Mouse (Mus musculus) left cerebral cortex, postnatal 25 days (tissue): ENCODE measurements around the gene Sertad1. TPM values are rescaled to one million over a fixed set of nuclear protein-coding genes. Genes with fewer than 3 reads are reported as not detected.
"Not testable (repeated sequence)": the region's sequence is repeated elsewhere in the genome, so short reads cannot be mapped to it uniquely, and the experiment has no call there.

Source experiments
- DNase-seq, 2 experiments: peaks; one replicate each; pipeline ENCODE4 v3.0.0; 2022; ENCODE audit warnings: low spot score in 2 of 2, mixed read lengths in 1 of 2
- intact Hi-C: fragments of 180-260 bp; cut with DNase I; formaldehyde crosslinking; loops from one replicate; pipeline ENCODE4 v1.15.1; 2025
- total RNA-seq, 2 experiments: library from RNA; stranded (reverse); gene quantifications; 2 replicates each; pipeline ENCODE4 v1.2.3; 2021

The Sertad1 gene
- total RNA-seq, 2 experiments from 2014 or later = 16.1 to 16.8 TPM

GRCm38 (mm10) chr7:27491856-27492255 is 5.1 kb downstream of the Sertad1 start:
- intact Hi-C loops = no loop called here
- DNase-seq = no peak

DNA sequence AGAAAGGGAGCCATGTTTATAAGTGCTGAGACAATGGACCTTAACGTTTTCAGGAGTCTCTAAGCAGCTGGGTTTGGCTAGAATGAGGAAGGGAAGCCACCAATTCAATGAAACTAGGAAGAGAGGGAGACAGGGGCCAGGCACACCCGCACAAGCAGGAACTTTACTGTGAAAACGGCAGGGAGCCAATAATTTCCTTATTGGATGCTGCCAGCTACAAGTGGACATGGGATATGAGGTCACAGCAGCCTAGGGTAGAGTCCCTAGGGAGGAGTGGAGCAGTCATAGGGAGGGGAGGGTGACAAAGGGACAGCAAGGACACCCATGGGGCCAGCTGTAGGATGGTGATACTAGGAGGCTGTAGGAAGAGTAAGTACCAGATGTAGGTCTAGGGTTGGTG is 6.3 kb downstream of the Sertad1 start:
- intact Hi-C loops = no loop called here
- no peak for DNase-seq

DNA sequence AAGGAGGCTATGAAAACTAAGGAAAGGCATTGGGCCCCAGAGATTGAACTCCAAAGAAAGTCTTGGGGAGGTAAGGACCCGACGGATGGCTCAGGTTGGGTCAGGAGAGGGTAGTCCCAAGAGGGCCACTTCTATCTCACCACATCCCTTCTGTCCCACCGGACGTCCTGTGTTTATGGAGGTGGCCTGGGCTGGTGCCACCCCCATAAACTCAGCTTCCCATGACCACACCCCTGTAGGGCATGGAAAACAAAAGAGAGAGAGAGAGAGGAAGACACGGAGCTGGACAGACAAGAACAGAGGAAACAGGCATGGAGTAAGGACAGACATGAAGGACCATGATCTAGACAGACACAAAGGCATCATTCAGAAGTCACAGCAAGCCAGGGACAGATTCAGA is 6.7 kb downstream of the Sertad1 start:
- intact Hi-C loops = no loop called here

DNA sequence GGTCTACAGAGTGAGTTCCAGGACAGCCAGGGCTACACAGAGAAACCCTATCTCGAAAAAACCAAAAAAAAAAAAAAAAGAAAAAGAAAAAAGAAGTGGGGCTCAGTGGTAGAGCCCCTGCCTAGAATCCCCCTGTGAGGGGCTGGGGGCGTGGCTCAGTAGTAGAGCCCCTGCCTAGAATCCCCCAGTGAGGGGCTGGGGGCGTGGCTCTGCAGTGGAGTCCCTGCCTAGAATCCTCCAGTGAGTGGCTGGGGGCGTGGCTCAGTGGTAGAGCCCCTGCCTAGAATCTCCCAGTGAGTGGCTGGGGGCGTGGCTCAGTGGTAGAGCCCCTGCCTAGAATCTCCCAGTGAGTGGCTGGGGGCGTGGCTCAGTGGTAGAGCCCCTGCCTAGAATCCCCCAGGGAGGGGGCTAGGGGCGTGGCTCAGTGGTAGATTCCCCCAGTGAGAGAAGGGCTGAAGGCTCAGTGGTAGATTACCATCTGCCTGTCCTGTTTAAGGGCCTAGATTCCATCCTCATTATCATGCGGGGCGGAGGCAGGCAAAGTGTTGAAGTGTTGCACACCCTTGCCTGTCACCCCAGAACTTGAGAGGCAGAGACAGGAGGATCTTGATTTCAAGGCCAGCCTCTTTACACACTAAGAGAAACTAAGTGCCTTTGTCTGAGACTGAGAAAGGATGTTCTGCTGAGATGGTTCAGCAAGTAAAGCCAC is 8.1 kb downstream of the Sertad1 start:
- DNase-seq, intact Hi-C loops: not testable (repeated sequence)

More for the DNA sequence above, 6.7 kb downstream of the Sertad1 start:
- no peak for DNase-seq

- intact Hi-C loops = no loop called here
- DNase-seq = no peak
Observed at GRCm38 (mm10) chr7:27499036-27499435, 12.3 kb downstream of the Sertad1 start, which contains the start of gene Prx. TSS of gene Prx (plus strand) at chr7:27499324.

DNA sequence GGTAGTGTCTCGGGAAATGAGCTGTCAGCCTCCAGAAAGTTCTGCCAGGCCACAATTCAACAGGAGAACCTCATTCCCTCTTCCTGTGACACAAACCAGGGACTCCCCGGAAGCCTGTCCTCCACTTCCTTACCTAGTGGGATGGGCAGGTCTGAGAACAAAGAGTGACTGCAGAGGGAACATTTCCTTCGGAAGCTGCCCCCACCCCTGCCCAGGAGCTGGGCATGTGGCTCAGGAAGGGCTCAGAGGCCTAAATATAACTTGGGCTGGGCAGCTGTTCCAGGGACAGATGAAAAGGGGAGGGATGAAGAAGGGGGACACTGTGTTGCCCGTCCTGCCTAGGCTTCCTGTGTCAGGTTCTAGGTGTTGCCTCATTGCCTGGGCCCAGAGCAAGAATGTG is 14.9 kb downstream of the Sertad1 start:
- DNase-seq = no peak
- intact Hi-C loops = no loop called here

- intact Hi-C loops = loop anchor here (5.0 kb wide), 1 partner anchor 170 kb away; the partner anchor contains the start of gene Ltbp4
- DNase-seq = no peak
Observed at GRCm38 (mm10) chr7:27506765-27507370, 20.2 kb downstream of the Sertad1 start.

DNA sequence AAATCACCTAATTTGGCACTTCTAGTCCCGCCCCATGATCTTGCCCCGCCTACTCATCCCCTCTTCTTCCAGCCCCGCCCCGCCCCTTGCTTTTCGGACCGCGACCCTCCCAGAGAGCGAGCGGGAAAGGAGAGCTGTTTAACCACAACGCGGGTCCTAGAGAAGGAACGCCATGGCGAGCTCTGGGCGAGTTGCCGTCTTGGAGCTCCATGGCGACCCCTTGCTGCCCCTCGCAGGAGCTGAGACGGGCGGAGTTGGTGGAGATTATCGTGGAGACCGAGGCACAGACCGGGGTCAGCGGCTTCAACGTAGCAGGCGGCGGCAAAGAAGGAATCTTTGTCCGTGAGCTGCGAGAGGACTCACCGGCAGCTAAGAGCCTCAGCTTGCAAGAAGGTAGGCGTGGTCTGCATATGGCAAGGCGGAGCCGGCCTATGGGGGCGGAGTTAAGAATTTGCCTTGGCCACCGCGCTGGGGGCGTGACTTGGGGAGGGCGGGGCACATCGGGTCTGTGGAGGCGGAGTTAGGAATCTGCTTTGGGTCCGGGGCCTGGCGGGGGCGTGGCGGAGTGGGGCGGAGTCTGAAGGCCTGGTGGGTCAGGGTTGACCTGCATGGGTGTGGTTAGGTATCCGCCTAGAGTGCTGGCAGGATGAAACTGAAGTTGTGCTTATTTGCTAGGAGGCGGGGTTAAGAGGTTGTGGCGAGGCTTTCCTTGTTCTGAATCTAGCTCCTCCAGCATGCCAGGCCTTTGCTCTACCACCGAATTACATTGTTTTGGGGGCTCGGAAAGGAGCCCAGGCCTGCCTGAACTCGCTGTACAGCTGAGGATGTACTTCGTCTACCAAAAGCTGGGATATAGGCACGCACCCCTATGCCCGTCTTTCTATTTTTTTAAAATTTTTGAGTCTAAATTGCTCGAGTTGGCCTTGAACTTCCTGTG is 21.3 kb downstream of the Sertad1 start:
- intact Hi-C loops = loop anchor here (5.0 kb wide), 1 partner anchor 171 kb away; the partner anchor contains the start of gene Ltbp4
- peak; percentile 85 to 95 for DNase-seq

GRCm38 (mm10) chr7:27508648-27509005 is 21.9 kb downstream of the Sertad1 start:
- peak in 1 of 2 experiments; percentile 62 for DNase-seq
- intact Hi-C loops = loop anchor here (5.0 kb wide), 1 partner anchor 171 kb away; the partner anchor contains the start of gene Ltbp4

DNA sequence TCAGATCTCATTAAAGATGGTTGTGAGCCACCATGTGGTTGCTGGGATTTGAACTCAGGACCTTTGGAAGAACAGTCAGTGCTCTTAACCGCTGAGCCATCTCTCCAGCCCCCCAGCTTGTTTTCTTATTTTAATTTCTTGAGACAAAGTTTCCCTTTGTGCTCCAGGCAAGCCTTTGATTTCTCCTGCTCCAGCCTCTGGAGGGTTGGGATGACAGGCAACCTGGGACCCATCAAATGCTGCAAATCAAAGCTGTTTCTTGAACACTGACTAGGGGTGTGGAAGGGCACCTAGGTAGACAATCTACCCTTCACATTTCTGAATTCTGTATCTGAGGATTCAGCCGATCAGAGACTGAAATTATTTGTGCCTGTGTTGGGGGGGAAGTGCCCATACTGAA is 24.1 kb downstream of the Sertad1 start:
- intact Hi-C loops = no loop called here
- DNase-seq = no peak

GRCm38 (mm10) chr7:27514961-27515360 is 28.3 kb downstream of the Sertad1 start:
- intact Hi-C loops = no loop called here

GRCm38 (mm10) chr7:27518314-27518713 is 31.6 kb downstream of the Sertad1 start:
- DNase-seq = no peak
- intact Hi-C loops = no loop called here

More at GRCm38 (mm10) chr7:27514961-27515360, 28.3 kb downstream of the Sertad1 start:
- DNase-seq = no peak

- intact Hi-C loops = no loop called here
- no peak for DNase-seq
Observed at GRCm38 (mm10) chr7:27520104-27520503, 33.4 kb downstream of the Sertad1 start.

- intact Hi-C loops = no loop called here
- no peak for DNase-seq
Observed at GRCm38 (mm10) chr7:27520599-27520998, 33.9 kb downstream of the Sertad1 start.

DNA sequence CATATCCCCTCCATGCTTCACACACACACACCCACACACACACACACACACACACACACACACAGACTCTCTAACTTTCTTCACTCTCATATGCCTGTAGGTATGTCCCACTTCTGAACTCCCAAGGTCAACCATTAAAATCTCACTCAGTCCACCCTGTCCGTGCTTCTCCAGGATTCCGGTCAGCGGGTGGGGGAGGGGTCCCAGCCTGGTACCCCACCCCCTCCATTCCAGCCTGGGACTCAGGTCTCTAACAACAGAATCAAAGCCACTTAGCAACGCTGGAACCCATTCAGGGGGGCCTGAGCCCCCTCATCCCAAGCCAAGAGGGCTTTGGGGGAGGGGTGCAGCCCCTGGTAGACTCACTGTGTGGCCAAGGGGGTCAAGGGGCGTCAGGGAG is 36.3 kb downstream of the Sertad1 start, which contains the start of gene Hipk4:
Hipk4 (plus strand) TSS at position 301 of the 400 bp plus-strand sequence.
- no peak for DNase-seq
- intact Hi-C loops = no loop called here

- intact Hi-C loops = no loop called here
Observed at GRCm38 (mm10) chr7:27523805-27524204, 37.1 kb downstream of the Sertad1 start.

GRCm38 (mm10) chr7:27526039-27526827 is 39.5 kb downstream of the Sertad1 start:
- intact Hi-C loops = loop anchor here (5.0 kb wide), 1 partner anchor 189 kb away; the partner anchor contains the start of gene Ltbp4
- DNase-seq = peak; percentile 80 to 85

More at GRCm38 (mm10) chr7:27523805-27524204, 37.1 kb downstream of the Sertad1 start:
- DNase-seq = no peak

DNA sequence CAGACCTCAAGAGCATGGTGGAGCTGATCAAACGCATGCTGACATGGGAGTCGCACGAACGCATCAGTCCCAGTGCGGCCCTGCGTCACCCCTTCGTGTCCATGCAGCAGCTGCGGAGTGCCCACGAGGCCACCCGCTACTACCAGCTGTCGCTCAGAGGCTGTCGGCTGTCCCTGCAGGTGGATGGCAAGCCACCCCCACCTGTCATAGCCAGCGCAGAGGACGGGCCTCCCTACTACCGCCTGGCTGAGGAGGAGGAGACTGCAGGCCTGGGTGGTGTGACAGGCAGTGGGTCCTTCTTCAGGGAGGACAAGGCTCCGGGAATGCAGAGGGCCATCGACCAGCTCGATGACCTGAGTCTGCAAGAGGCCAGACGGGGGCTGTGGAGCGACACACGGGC is 42.4 kb downstream of the Sertad1 start:
- intact Hi-C loops = loop anchor here (5.0 kb wide), 1 partner anchor 192 kb away; the partner anchor contains the start of gene Ltbp4
- DNase-seq = no peak

- no peak for DNase-seq
- intact Hi-C loops = no loop called here
Observed at GRCm38 (mm10) chr7:27530937-27531336, 44.2 kb downstream of the Sertad1 start.
